Mouse (Mus musculus) erythroblast, embryonic 14.5 days (primary cell): ENCODE results near the gene Ccr6.

ENCODE experiments used
- GATA1 ChIP-seq: IDR thresholded peaks from 2 replicates; pipeline ENCODE4 v1.6.1; 2012; ENCODE audit warnings: low read length, inconsistent platforms, mixed read lengths
- TAL1 ChIP-seq: IDR thresholded peaks from 3 replicates; pipeline ENCODE4 v1.6.1; 2012; ENCODE audit warnings: low read length, inconsistent platforms, mixed read lengths

GRCm38 (mm10) chr17:8239561-8239960 is 3.7 kb downstream of the Ccr6 start:
- TF ChIP-seq TAL1 (no peak), GATA1 (no peak)
